ENCODE assay signal across 31 mouse cellular contexts in genomic region chr17:8301515-8301914, GRCm38 (mm10). TPM values are rescaled to one million over a fixed set of nuclear protein-coding genes. Genes with fewer than 3 reads are reported as not detected.
DNase-seq lines count a peak whose midpoint lies in the region; ATAC-seq and TF ChIP-seq lines count a peak whose summit lies in the region.
"Had no signal": no experiment of that assay in that cellular context is flagged by ENCODE, and none has a peak within 500 bp of the region (broad histone marks: within the 10 kb centered on the region; RNA-seq: fewer than 3 reads in every experiment).

No protein-coding gene starts in this region.

- no peak overlapping the region for H3K4me2 ChIP-seq in intestine, postnatal 0 days (replicated peaks; ENCODE audit: low read depth)
- no peak overlapping the region for H3K4me2 ChIP-seq in intestine, embryonic 15.5 days (replicated peaks)
- no peak overlapping the region for H3K4me2 ChIP-seq in liver, postnatal 0 days (ENCODE audit: low read depth, low read length)
- H3K4me2 ChIP-seq in liver, embryonic 11.5 days, result no peak overlapping the region
- H3K4me2 ChIP-seq: embryonic facial prominence, embryonic 12.5 days; forebrain, embryonic 15.5 days; heart, embryonic 15.5 days; hindbrain, embryonic 12.5 days; kidney, embryonic 15.5 days; midbrain, embryonic 15.5 days had no signal

- no peak overlapping the region for H3K27ac ChIP-seq in intestine, postnatal 0 days (ENCODE audit: low read depth, low read length)
- no peak overlapping the region for H3K27ac ChIP-seq in intestine, embryonic 15.5 days
- H3K27ac ChIP-seq in liver, postnatal 0 days (ENCODE audit: low read depth), result no peak overlapping the region
- H3K27ac ChIP-seq in liver, embryonic 11.5 days (ENCODE audit: low read depth, low read length), result no peak overlapping the region
- H3K27ac ChIP-seq in ES-E14 (ENCODE audit: insufficient read depth, low read depth, low read length, poor library complexity, severe bottlenecking), result no peak overlapping the region
- no peak overlapping the region for H3K27ac ChIP-seq in embryonic facial prominence, embryonic 10.5 days (replicated peaks)
- no peak overlapping the region for H3K27ac ChIP-seq in thymus, adult 2 months (ENCODE audit: control insufficient read depth, insufficient read depth, low read length)
- H3K27ac ChIP-seq: embryonic facial prominence, embryonic 12.5 days; forebrain, embryonic 15.5 days; heart, embryonic 15.5 days; hindbrain, embryonic 12.5 days; kidney, embryonic 15.5 days; midbrain, embryonic 15.5 days had no signal

- in situ Hi-C loops in ES-E14 (cut with MboI; ENCODE audit: low sequenced_read_pairs in 2 of 2, unreplicated experiment in 2 of 2), result no loop called here

- no peaks in the 10 kb centered on the region for H3K4me1 ChIP-seq in intestine, postnatal 0 days (replicated peaks; ENCODE audit: control insufficient read depth, insufficient read depth, low read length)
- no peaks in the 10 kb centered on the region for H3K4me1 ChIP-seq in intestine, embryonic 15.5 days (replicated peaks)
- peaks cover 12% of the 10 kb centered on the region for H3K4me1 ChIP-seq in liver, postnatal 0 days (ENCODE audit: insufficient read depth)
- H3K4me1 ChIP-seq in liver, embryonic 11.5 days (replicated peaks; ENCODE audit: control insufficient read depth, insufficient read depth, low read length), result no peaks in the 10 kb centered on the region
- H3K4me1 ChIP-seq in ES-E14 (ENCODE audit: control insufficient read depth in 2 of 2, insufficient read depth in 2 of 2, low read length in 2 of 2, poor library complexity in 1 of 2), result no peaks in the 10 kb centered on the region; a peak in 1 of 4 replicates
- H3K4me1 ChIP-seq in embryonic facial prominence, embryonic 10.5 days, result no peaks in the 10 kb centered on the region
- no peaks in the 10 kb centered on the region for H3K4me1 ChIP-seq in thymus, adult 2 months (replicated peaks; ENCODE audit: control insufficient read depth, insufficient read depth, low read length)
- H3K4me1 ChIP-seq: embryonic facial prominence, embryonic 12.5 days; forebrain, embryonic 15.5 days; hindbrain, embryonic 12.5 days; kidney, embryonic 15.5 days; midbrain, embryonic 15.5 days had no signal

- no peaks in the 10 kb centered on the region for H3K27me3 ChIP-seq in intestine, postnatal 0 days (replicated peaks; ENCODE audit: control insufficient read depth, insufficient read depth, low read length)
- no peaks in the 10 kb centered on the region for H3K27me3 ChIP-seq in intestine, embryonic 15.5 days (replicated peaks)
- H3K27me3 ChIP-seq in liver, postnatal 0 days (ENCODE audit: insufficient read depth, low read length), result no peaks in the 10 kb centered on the region
- H3K27me3 ChIP-seq in liver, embryonic 11.5 days (replicated peaks; ENCODE audit: control insufficient read depth, insufficient read depth, low read length), result no peaks in the 10 kb centered on the region; the same call in 1 of the 2 replicates
- H3K27me3 ChIP-seq in embryonic facial prominence, embryonic 10.5 days (replicated peaks; ENCODE audit: low read depth, poor library complexity, severe bottlenecking), result no peaks in the 10 kb centered on the region
- H3K27me3 ChIP-seq in thymus, adult 2 months (ENCODE audit: control insufficient read depth, insufficient read depth, low read length), result no peaks in the 10 kb centered on the region
- H3K27me3 ChIP-seq: embryonic facial prominence, embryonic 12.5 days; forebrain, embryonic 15.5 days; heart, embryonic 15.5 days; hindbrain, embryonic 12.5 days; kidney, embryonic 15.5 days; midbrain, embryonic 15.5 days had no signal

- H3K4me3 ChIP-seq in intestine, postnatal 0 days (ENCODE audit: low read depth, low read length), result no peak overlapping the region
- no peak overlapping the region for H3K4me3 ChIP-seq in intestine, embryonic 15.5 days (replicated peaks)
- H3K4me3 ChIP-seq in liver, postnatal 0 days (ENCODE audit: low read depth, low read length), result no peak overlapping the region
- no peak overlapping the region for H3K4me3 ChIP-seq in liver, embryonic 11.5 days (ENCODE audit: low read depth, low read length)
- no peak overlapping the region for H3K4me3 ChIP-seq in ES-E14 (ENCODE audit: insufficient read depth in 1 of 2, low read depth in 1 of 2, low read length in 2 of 2, poor library complexity in 1 of 2, severe bottlenecking in 1 of 2)
- no peak overlapping the region for H3K4me3 ChIP-seq in embryonic facial prominence, embryonic 10.5 days
- H3K4me3 ChIP-seq in thymus, adult 2 months (ENCODE audit: control insufficient read depth, insufficient read depth, low read length), result no peak overlapping the region
- H3K4me3 ChIP-seq: embryonic facial prominence, embryonic 12.5 days; forebrain, embryonic 15.5 days; heart, embryonic 15.5 days; hindbrain, embryonic 12.5 days; kidney, embryonic 15.5 days; midbrain, embryonic 15.5 days had no signal

- no peak for TF ChIP-seq EP300 in liver, postnatal 0 days (IDR thresholded peaks at IDR 0.05; ENCODE audit: low read depth)

- TF ChIP-seq CTCF in intestine, postnatal 0 days (IDR thresholded peaks at IDR 0.05; ENCODE audit: low read depth), result peak; percentile 25; the same call in 1 of the 2 replicates
- peak; percentile 30; the same call in 1 of the 2 replicates for TF ChIP-seq CTCF in liver, postnatal 0 days (IDR thresholded peaks at IDR 0.05; ENCODE audit: low read depth)
- no peak for TF ChIP-seq CTCF in thymus, adult 2 months (IDR thresholded peaks at IDR 0.05; ENCODE audit: borderline replicate concordance, control insufficient read depth, extremely low read depth, insufficient read depth, low read length, poor library complexity)

- no peak for DNase-seq in liver, postnatal 0 days
- no peak for DNase-seq in liver, embryonic 11.5 days (ENCODE audit: low spot score)
- no peak for DNase-seq in ES-E14 (ENCODE audit: low read depth, low spot score)
- DNase-seq in embryonic facial prominence, embryonic 10.5 days (ENCODE audit: low spot score), result no peak
- DNase-seq in thymus, adult 2 months, result no peak
- DNase-seq: adrenal gland, adult 8-10 months; B cell, adult 2 months; cerebellum, adult 8-10 months; cerebellum, postnatal 36 days; kidney, adult 11 months; kidney, postnatal 36 days; layer of hippocampus, postnatal 36 days; liver; lung, adult 18-20 months; lung, postnatal 4 days; spleen, adult 18-20 months; thymus, postnatal 4 days had no signal

- 81% methylated on average over 4 of the region's 4 CpGs for WGBS in intestine, postnatal 0 days
- 86% methylated on average over 4 of the region's 4 CpGs for WGBS in intestine, embryonic 15.5 days
- WGBS in liver, postnatal 0 days (ENCODE audit: insufficient replicate concordance), result 68% methylated on average over 4 of the region's 4 CpGs
- WGBS in liver, embryonic 11.5 days, result 79% methylated on average over 4 of the region's 4 CpGs
- 78% methylated on average over 4 of the region's 4 CpGs for WGBS in embryonic facial prominence, embryonic 10.5 days
- WGBS in thymus, adult 2 months, result 80% methylated on average over 4 of the region's 4 CpGs

- no peaks in the 10 kb centered on the region for H3K9me3 ChIP-seq in intestine, postnatal 0 days (ENCODE audit: control insufficient read depth)
- no peaks in the 10 kb centered on the region for H3K9me3 ChIP-seq in intestine, embryonic 15.5 days
- no peaks in the 10 kb centered on the region for H3K9me3 ChIP-seq in liver, postnatal 0 days (ENCODE audit: low read length)
- H3K9me3 ChIP-seq in liver, embryonic 11.5 days (ENCODE audit: control insufficient read depth, low read length), result no peaks in the 10 kb centered on the region
- no peaks in the 10 kb centered on the region for H3K9me3 ChIP-seq in ES-E14 (ENCODE audit: control insufficient read depth, insufficient read depth, low read depth, low read length)
- no peaks in the 10 kb centered on the region for H3K9me3 ChIP-seq in embryonic facial prominence, embryonic 10.5 days
- H3K9me3 ChIP-seq: embryonic facial prominence, embryonic 12.5 days; forebrain, embryonic 15.5 days; heart, embryonic 15.5 days; hindbrain, embryonic 12.5 days; kidney, embryonic 15.5 days; midbrain, embryonic 15.5 days had no signal

- H3K36me3 ChIP-seq in intestine, postnatal 0 days (ENCODE audit: control insufficient read depth, insufficient read depth), result peaks cover 9% of the 10 kb centered on the region; the same call in 1 of the 2 replicates
- H3K36me3 ChIP-seq in intestine, embryonic 15.5 days, result no peaks in the 10 kb centered on the region
- peaks cover 12% of the 10 kb centered on the region for H3K36me3 ChIP-seq in liver, postnatal 0 days (replicated peaks; ENCODE audit: insufficient read depth, low read length)
- no peaks in the 10 kb centered on the region for H3K36me3 ChIP-seq in liver, embryonic 11.5 days (ENCODE audit: control insufficient read depth, insufficient read depth, low read length)
- no peaks in the 10 kb centered on the region for H3K36me3 ChIP-seq in ES-E14 (ENCODE audit: control insufficient read depth, insufficient read depth, low read length, poor library complexity, severe bottlenecking)
- H3K36me3 ChIP-seq in embryonic facial prominence, embryonic 10.5 days (replicated peaks), result no peaks in the 10 kb centered on the region
- no peaks in the 10 kb centered on the region for H3K36me3 ChIP-seq in thymus, adult 2 months (ENCODE audit: control insufficient read depth, insufficient read depth, low read length)
- H3K36me3 ChIP-seq: embryonic facial prominence, embryonic 12.5 days; heart, embryonic 15.5 days had no signal

- no peak overlapping the region for H3K9ac ChIP-seq in intestine, postnatal 0 days (ENCODE audit: low read depth, low read length)
- H3K9ac ChIP-seq in intestine, embryonic 15.5 days, result no peak overlapping the region
- no peak overlapping the region for H3K9ac ChIP-seq in liver, postnatal 0 days (replicated peaks)
- no peak overlapping the region for H3K9ac ChIP-seq in liver, embryonic 11.5 days (ENCODE audit: low read depth, low read length)
- no peak overlapping the region for H3K9ac ChIP-seq in ES-E14 (ENCODE audit: insufficient read depth, low read depth, low read length, poor library complexity, severe bottlenecking)
- H3K9ac ChIP-seq: embryonic facial prominence, embryonic 12.5 days; forebrain, embryonic 15.5 days; heart, embryonic 15.5 days; hindbrain, embryonic 12.5 days; kidney, embryonic 15.5 days; midbrain, embryonic 15.5 days had no signal

- no peak for ATAC-seq in intestine, postnatal 0 days
- ATAC-seq in intestine, embryonic 15.5 days, result no peak
- ATAC-seq in liver, postnatal 0 days, result no peak
- ATAC-seq in liver, embryonic 11.5 days (replicated peaks; ENCODE audit: low FRiP score), result no peak
- peak; percentile 48 for ATAC-seq in megakaryocyte progenitor cell, adult 5-6 weeks (replicated peaks; ENCODE audit: poor library complexity)
- ATAC-seq: forebrain, embryonic 15.5 days; lung, postnatal 0 days; midbrain, embryonic 15.5 days had no signal

- no peak for TF ChIP-seq POLR2A in thymus, adult 2 months (IDR thresholded peaks at IDR 0.05; ENCODE audit: control insufficient read depth, extremely low read depth, insufficient read depth, low read length, poor library complexity)

RNA-seq across cellular contexts. Expression of gene Sft2d1, which starts 9.4 kb away (rescaled TPM):
- polyA plus RNA-seq in intestine, postnatal 0 days (2015; fragmentation: Nextera tagmentation; extraction: Ambion mirVana), result 126 and 135 TPM in 2 replicates
- 78.7 and 79.0 TPM in 2 replicates for polyA plus RNA-seq in intestine, embryonic 15.5 days (2015; fragmentation: Nextera tagmentation; extraction: Ambion mirVana)
- polyA plus RNA-seq in liver, postnatal 0 days (2015; fragmentation: Nextera tagmentation; extraction: Ambion mirVana), result 67.6 and 67.7 TPM in 2 replicates
- 73.2 and 83.3 TPM in 2 replicates for polyA plus RNA-seq in liver, embryonic 11.5 days (2014; fragmentation: Nextera tagmentation; extraction: Ambion mirVana)
- 89.8 and 102 TPM in 2 replicates for total RNA-seq in ES-E14 (2012; rRNA removed)
- total RNA-seq in megakaryocyte progenitor cell, adult 5-6 weeks (2015), result 150 and 173 TPM in 2 replicates
- 35.1 and 47.8 TPM in 2 replicates for total RNA-seq in megakaryocyte progenitor cell, adult 5-6 weeks (2017)
- 60.7 and 63.5 TPM in 2 replicates for polyA plus RNA-seq in embryonic facial prominence, embryonic 10.5 days (2016; fragmentation: Nextera tagmentation; extraction: Ambion mirVana)
- 107 and 117 TPM in 2 replicates for polyA plus RNA-seq in thymus, adult 2 months (2012; rRNA removed)

RNA-seq across cellular contexts. Expression of gene Mpc1, which starts 18.8 kb away (rescaled TPM):
- polyA plus RNA-seq in intestine, postnatal 0 days (2015; fragmentation: Nextera tagmentation; extraction: Ambion mirVana), result 294 and 297 TPM in 2 replicates
- polyA plus RNA-seq in intestine, embryonic 15.5 days (2015; fragmentation: Nextera tagmentation; extraction: Ambion mirVana), result 192 and 199 TPM in 2 replicates
- 1,393 and 1,436 TPM in 2 replicates for polyA plus RNA-seq in liver, postnatal 0 days (2015; fragmentation: Nextera tagmentation; extraction: Ambion mirVana)
- polyA plus RNA-seq in liver, embryonic 11.5 days (2014; fragmentation: Nextera tagmentation; extraction: Ambion mirVana), result 123 and 129 TPM in 2 replicates
- 23.0 and 35.7 TPM in 2 replicates for total RNA-seq in ES-E14 (2012; rRNA removed)
- total RNA-seq in megakaryocyte progenitor cell, adult 5-6 weeks (2015), result 234 and 269 TPM in 2 replicates
- total RNA-seq in megakaryocyte progenitor cell, adult 5-6 weeks (2017), result 143 and 175 TPM in 2 replicates
- 70.1 and 82.5 TPM in 2 replicates for polyA plus RNA-seq in embryonic facial prominence, embryonic 10.5 days (2016; fragmentation: Nextera tagmentation; extraction: Ambion mirVana)
- polyA plus RNA-seq in thymus, adult 2 months (2012; rRNA removed), result 96.5 and 127 TPM in 2 replicates

RNA-seq across cellular contexts. Expression of gene Prr18, which starts 35.7 kb away (rescaled TPM):
- 0.35 and 0.39 TPM in 2 replicates for polyA plus RNA-seq in intestine, postnatal 0 days (2015; fragmentation: Nextera tagmentation; extraction: Ambion mirVana)
- 0.39 and 0.61 TPM in 2 replicates for polyA plus RNA-seq in intestine, embryonic 15.5 days (2015; fragmentation: Nextera tagmentation; extraction: Ambion mirVana)
- 0.05 TPM in 1 of 2 replicates, not detected in the other for polyA plus RNA-seq in liver, postnatal 0 days (2015; fragmentation: Nextera tagmentation; extraction: Ambion mirVana)
- polyA plus RNA-seq in liver, embryonic 11.5 days (2014; fragmentation: Nextera tagmentation; extraction: Ambion mirVana), result 0.05 and 0.13 TPM in 2 replicates
- total RNA-seq in ES-E14 (2012; rRNA removed), result 0.37 and 0.45 TPM in 2 replicates
- total RNA-seq in megakaryocyte progenitor cell, adult 5-6 weeks (2015), result 0.12 and 0.22 TPM in 2 replicates
- total RNA-seq in megakaryocyte progenitor cell, adult 5-6 weeks (2017), result not detected in 2 replicates
- 0.32 and 0.33 TPM in 2 replicates for polyA plus RNA-seq in embryonic facial prominence, embryonic 10.5 days (2016; fragmentation: Nextera tagmentation; extraction: Ambion mirVana)
- 0.74 and 1.3 TPM in 2 replicates for polyA plus RNA-seq in thymus, adult 2 months (2012; rRNA removed)
- total RNA-seq: gastrocnemius, adult 18-20 months had no signal

RNA-seq across cellular contexts. Expression of gene T2, which starts 54.3 kb away (rescaled TPM):
- 0.10 TPM in 1 of 2 replicates, not detected in the other for polyA plus RNA-seq in intestine, postnatal 0 days (2015; fragmentation: Nextera tagmentation; extraction: Ambion mirVana)
- polyA plus RNA-seq in intestine, embryonic 15.5 days (2015; fragmentation: Nextera tagmentation; extraction: Ambion mirVana), result 0.13 and 0.27 TPM in 2 replicates
- polyA plus RNA-seq in liver, postnatal 0 days (2015; fragmentation: Nextera tagmentation; extraction: Ambion mirVana), result not detected in 2 replicates
- polyA plus RNA-seq in liver, embryonic 11.5 days (2014; fragmentation: Nextera tagmentation; extraction: Ambion mirVana), result 0.29 and 0.43 TPM in 2 replicates
- total RNA-seq in ES-E14 (2012; rRNA removed), result 0.18 TPM in 1 of 2 replicates, not detected in the other
- total RNA-seq in megakaryocyte progenitor cell, adult 5-6 weeks (2015), result not detected in 2 replicates
- total RNA-seq in megakaryocyte progenitor cell, adult 5-6 weeks (2017), result not detected in 2 replicates
- polyA plus RNA-seq in embryonic facial prominence, embryonic 10.5 days (2016; fragmentation: Nextera tagmentation; extraction: Ambion mirVana), result 0.35 and 0.87 TPM in 2 replicates
- polyA plus RNA-seq in thymus, adult 2 months (2012; rRNA removed), result 0.09 and 0.11 TPM in 2 replicates
- total RNA-seq: adrenal gland, adult 8-10 months; gastrocnemius, adult 18-20 months; gastrocnemius, postnatal 4 days; megakaryocyte-erythroid progenitor cell, adult 5-6 weeks; neutrophil, adult 5-6 weeks had no signal
